Mouse (Mus musculus) frontal cortex, postnatal 36 days (tissue): ENCODE measurements at regions not wholly inside any gene's neighbourhood (a gene's known extent, or its start where the extent isn't known, plus 50 kb on each side); places are given as distances from the start of the nearest gene placed in this dataset.

Experiments
- DNase-seq, 2 experiments: peaks; one replicate each; pipeline ENCODE4 v3.0.0; 2022; ENCODE audit warnings: low spot score in 2 of 2

DNA sequence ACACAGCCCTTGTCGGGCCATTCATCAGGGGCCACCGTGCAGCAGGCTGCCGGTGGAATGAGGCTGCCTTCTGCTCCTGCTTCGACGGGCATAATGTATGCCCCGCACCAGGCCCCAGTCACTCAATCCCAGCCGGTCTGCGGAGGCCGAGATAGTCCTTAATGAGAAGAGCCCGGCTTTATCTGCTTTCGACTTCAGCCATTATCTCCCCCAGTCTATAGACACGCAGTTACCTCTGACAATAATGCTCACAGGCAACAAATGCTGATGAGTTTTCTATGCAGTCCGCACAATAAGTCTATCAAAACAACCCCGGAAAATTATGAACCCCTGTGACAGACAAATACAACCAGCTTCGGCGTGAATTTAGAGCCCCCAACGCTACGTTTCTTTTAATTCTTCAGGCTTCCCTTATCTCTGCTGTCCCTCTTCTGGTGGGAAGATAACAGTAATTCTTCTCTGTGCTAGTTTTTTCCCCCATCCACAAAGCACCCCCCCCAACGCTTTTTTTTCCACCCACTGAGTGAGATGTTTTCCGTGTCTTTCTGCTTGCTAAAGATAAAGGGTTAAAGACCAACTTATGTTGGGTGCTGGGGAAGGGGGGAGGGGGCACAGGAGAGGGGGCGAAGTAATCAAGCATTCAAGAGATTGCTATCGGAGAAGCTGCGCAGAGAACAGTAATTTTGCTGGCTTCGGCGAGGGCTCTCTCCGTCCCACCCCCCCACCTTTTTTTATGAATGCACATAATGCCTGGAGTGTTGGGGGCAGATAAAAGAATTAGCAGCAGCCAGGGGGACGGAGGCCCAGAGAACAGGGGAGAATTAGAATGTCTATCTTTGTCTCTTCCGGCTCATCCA, 117.8 kb downstream of the Mrm1 start:
- no peak for DNase-seq

DNA sequence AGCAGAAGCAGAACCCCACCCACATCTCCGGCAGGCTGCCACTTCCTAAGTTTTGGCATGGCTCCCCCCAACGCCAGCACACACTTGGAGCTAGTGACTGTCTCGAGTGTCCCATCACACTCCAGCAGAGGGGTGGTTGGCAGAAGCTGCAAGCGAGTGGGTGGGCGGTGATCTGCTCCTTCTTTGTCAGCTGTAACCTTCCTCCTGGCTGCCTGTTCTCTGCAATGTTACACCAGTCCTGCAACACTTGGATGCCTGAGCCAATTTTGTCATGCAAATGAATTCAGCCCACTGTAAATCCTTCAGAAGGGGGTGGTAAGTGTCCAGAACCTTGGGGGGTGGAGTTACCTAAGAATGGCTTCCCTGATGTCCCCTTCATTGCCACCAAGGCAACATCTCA, 121.8 kb downstream of the Mrm1 start:
- DNase-seq = peak; percentile 84 to 89

DNA sequence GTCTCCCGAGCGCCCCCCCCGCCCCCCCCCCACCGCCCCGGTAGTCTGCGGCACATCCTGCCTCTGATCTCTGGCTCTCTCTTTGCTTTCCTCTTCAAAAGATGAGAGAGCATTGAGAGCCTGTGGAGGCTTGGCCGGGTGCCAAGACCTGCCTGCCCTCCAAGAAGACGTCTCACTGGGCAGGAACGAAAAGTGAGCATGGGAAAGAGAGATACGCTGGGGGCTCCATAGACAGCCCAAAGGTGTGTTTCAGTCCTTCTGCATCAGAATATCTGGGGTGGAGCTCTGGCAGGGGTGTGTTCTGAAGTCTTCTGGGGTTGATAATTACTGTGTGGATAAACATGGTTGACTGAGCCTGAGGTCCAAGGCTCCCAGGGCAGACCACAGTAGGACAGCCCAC, 126.7 kb downstream of the Mrm1 start:
- DNase-seq = no peak

DNA sequence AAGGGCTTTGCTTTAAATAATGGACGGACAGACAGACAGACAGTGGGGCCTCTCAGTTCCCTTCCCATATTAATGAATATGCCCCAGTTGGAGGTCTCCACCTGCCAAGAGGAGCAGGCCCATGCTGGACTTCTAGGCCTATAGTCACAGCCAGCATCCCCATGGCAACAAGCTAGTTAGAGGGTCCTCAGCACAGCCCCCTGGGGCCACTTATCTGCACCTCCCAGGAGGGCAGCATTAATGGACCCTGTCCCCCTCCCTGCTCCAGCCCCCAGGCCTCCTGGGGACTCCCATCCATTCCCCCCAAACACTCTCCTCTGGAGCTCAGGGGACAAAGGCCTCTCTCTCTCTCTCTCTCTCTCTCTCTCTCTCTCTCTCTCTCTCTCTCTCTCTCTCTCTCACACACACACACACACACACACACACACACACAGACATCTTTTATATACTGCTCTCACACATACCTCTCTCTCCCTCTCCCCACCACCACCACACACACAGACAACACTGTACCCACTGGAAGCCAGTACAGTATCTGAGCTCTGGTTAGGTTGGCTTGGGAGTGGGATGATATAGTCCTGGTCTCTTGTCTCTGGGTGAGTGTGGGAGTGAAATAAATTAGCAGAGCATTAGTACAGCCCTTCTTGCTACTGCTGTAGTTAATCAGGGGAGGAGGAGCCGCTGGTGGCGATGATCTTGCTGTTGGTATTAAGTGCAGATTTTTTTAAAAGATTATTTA, 127.7 kb downstream of the Mrm1 start:
- DNase-seq = no peak

DNA sequence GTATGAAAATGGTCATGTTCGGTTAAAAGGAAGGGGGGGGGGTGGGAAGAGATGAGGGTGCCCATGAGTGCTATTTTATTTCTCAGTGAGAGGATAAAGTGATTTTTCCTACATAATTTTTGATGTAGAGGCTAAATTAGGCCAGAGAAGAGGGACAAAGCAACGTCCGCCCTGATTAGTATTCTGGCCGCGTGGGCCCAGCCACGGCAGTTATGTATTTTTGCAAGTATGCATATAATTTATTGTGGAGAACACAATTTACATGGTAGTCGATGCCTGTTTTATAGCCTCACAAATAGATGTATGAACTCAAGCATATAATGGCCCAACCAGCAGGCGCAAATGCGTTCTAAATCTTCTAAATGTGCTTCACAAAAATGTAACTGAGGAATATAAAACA, 132.8 kb downstream of the Mrm1 start:
- no peak for DNase-seq

DNA sequence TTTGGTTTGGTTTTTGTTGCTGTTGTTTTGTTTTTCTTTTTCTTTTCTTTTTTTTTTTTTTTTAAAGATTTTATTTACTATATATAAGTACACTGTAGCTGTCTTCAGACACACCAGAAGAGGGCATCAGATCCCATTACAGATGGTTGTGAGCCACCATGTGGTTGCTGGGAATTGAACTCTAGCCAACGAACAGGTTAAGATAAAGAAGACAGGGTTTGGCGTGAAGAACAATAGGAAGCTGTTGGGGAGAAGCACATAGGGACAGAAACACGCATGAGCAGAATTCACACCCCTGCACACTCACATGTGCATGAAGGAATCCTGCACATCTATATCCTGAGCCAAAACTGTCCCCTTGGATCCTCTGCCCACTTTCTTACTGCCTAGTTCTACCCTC, 135.0 kb downstream of the Mrm1 start:
- no peak for DNase-seq

DNA sequence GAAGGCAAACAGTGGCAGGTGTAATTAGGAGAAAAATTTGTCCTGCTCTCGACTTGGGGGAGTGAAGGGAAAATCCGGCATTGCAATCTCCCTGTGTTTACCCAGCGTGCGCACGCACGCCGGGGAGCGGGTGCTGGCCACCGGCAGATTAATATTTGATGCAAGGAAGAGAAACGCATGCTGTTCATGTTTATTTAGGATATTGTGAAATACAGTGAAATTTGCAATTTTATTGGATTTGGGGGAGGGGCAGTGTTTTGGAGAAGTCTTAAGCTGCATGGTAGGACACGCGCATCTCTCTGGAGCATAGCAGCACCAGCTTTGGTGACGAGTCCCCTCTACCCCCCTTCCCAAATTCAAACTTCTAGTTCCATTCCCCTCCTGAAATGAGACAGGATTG, 136.4 kb downstream of the Mrm1 start:
- DNase-seq = no peak

DNA sequence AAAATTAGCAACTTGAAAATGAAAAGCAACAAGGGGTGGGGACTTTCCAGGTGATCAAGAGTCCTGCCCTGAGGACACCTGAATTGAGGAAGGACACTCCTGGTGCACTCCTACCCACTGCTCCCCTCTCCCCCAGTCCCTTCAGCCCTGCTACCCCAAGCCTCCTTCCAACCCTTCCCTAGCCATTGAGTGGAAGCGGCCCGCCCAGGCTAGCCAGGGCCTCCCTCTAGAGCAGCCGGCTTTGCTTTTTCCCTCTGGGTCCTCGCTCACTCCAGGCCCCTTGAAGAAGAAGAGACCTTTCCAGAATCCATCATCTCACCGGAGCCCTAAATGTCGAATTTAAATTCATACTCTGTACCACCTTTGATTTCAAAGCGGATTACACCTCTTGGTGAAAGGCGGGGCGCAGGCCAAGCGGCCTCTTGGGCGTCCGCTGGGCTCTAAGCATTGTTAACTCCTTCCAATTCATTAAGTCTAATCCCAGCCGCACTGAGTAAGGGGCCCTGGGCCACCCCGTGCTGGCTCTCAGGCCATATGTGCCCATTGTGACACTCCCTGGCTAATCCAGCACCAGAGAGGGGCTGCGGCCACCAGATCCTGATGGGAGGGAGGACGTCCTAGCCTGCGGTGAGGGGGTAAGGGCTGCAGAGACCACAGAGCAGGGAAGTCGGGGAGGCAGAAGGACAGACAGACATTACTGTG, 142.8 kb downstream of the Mrm1 start:
- no peak for DNase-seq

DNA sequence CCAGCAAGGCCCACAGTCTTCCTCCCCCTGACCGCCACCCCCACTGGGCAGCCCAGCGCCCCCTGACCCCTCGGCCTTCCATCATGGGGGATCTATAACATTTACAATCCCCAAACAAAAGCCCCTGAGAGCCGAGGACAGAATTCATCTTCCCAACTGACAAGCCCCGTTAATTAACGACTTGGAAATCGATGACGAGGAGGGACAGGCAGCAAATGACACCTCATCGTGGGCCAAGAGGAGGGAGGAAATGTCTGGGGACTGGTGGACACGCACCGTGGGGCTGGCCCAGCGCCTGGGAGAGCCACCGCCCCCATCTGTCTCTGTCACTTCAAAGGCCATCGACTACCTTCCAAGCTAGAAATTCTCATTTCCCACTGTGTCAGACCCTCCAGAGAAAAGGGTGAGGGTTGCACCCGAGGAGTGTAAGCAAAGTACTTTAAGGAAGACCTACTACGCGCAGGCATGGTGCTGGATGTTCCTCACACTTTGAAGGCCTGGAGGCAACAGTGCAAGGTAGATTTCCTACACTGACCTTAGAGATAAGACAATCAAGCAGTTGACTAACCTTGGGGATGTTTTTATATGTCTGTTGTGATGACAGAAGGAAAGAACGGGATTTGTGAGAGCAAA, 146.4 kb downstream of the Mrm1 start:
- no peak for DNase-seq

DNA sequence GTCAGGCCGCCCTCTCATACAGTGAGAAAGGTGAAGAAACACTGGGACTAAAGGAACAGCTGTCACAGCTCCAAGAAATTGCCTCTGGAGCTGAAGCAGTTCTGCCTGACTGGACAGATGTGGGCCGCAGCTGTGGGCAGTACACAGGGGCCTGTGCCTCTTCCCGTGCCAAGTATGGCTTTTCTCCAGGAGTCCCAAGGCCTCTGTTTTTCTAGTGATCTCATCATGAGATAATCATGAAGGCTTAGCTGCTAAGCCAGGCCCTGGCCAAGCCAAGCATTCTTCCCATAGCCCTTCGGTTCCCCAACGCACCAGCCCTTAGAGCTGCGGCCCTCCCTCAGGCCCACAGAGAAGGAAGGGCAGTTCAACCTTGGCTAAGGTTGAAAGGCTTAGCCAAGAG, 146.2 kb upstream of the Lhx1 start:
- DNase-seq = no peak

DNA sequence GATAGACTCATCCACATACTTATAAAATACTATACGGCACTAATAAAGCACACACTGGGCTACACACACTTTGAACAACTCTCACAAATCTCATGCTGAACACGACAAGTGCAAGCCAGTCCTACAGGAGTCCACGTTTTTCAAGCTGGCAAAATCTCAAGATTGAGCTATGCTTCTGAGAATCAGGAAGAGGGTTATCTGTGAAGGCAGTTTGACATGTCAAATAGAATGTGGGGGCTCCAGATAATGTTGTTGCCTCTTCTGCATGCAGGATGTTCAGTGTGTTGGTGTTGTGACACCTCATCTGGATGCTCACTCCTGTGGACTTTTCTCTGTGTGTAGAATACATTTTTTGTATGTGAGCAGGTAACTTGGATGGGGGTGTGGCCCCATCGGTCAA, 142.4 kb upstream of the Lhx1 start:
- no peak for DNase-seq

DNA sequence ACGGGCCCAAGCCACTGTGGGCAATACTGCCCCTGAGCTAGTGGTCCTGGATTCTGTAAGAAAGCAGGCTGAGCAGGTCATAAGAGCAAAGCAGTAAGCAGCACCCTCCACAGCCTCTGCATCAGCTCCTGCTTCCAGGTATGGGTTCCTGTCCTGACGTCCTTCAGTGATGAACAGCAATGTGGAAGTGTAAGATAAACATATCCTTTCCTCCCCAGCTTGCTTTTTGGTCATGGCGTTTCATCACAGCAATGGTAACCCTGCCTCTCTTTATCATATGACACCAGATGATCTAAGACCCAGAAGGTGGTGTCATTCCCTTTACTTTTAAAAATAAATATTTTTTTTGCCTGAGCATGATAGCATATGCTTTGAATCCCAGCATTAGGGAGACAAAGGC, 138.9 kb upstream of the Lhx1 start:
- DNase-seq = no peak

DNA sequence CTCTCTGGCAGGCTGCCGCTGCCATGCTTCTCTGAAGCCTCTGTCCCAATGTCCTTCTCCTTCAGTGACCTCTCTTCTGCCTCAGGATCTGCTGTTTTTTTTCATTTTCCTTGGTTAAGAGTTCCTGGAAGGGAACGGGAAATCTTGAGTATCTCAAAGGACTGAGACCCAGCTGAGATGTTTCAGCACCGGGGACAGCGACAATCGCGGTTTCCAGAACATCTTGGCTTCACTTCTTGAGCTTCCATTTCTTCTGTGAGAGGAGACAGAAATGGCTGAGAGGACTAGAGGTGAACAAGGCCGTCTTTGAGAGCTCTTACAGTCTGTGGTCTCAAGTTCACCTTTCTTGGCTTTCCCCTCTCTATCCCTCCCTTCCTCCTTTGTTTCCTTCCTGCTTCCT, 136.6 kb upstream of the Lhx1 start:
- DNase-seq = no peak

DNA sequence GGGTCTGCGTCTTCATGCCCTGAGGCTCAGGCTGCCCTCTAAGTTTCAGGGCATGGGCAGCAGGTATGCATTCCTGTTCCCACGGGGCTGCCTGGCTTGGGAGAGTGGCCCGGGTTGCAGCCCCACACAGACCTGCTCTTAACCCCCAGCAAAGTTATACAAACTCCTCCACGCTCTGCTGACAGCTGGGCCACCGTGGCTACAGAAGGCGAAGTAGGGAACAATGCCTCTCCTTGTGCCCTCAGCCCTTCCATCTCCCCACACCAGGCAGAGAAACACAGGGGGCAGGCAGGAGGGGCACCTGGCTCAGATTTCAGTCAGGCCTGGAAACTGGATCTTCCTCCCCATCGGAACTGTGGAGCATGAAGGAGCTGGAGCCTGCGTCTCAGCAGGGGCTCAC, 135.5 kb upstream of the Lhx1 start:
- no peak for DNase-seq

DNA sequence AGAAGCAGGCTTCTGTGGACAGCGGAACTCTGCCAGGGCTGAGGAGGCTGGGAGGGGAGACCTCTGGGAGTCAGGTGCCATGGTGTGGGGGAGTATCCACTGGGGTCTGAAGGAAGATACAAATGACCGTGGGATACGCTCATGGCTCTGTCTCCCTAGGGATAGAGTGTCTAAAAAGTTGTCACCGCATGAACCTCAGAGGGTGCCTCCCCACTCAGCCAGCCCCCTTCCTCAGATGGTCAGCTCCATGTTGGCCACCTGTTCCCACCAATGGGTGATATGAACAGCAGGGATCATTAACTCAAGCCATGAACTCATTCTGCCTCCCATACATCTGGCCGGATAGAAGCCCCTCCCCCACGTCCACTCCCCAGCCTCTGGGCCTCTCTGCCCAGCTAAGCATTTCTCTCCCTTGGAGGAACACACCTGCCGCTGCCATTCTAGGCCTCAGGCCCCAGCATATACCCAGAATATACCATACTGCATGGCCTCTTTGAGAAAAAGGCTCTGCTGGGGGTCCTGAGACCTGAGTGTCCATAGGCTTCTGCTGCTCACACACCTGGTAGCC, 134.1 kb upstream of the Lhx1 start:
- DNase-seq = no peak

DNA sequence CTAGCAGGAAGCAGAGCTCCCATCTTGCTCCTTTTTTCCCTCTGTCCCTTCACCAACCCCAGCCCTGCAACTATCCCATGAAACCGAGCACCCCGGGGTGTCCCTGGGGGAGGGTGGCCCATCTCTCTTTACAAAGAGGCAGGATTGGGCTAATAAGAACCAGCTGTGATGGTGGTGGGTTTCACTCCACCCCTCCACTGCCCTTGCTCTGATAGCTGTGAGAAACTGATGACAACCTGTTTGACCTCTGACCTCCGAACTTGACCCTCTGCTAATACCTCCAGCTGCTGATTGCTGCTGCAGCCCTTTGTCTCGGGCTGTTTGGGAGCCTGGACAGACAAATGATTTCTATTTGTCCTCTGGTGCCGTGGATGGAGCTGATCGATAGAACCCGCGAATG, 128.1 kb upstream of the Lhx1 start:
- DNase-seq = no peak

DNA sequence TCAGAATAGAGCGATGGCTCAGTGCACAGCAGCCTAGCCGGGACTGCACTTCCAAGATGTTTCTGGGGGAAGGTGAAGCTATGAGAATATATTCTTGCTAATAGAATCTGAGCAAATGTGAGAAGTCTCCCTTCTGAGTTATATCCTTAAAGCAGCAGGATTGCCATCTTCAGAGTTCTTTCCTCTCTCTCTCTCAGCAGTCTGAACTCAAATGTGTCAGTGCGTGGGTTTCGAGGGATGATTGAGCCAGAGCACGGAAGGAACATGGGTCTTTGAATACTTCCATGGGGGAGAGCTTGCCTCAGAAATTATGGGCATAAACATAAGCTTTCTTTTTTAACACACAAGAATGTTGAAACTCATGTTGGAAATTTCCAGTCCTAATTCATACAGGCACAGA, 123.6 kb upstream of the Lhx1 start:
- no peak for DNase-seq

DNA sequence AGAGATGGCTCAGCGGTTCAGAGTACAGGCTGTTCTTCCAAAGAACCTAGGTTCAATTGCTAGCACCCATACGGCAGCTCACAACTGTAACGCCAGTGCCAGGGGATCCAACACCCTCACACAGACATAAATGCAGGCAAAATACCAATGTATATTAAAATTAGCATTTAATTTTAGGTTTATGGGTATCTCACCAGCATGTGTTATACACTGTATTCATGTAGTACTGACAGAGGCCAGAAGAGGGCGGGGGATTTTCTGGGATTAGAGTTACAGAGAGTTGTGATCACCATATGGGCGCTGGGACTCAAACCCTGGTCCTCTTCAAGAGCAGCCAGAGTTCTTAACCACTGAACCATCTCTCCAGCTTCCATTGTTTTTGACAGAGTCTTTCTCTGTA, 121.8 kb upstream of the Lhx1 start:
- no peak for DNase-seq

DNA sequence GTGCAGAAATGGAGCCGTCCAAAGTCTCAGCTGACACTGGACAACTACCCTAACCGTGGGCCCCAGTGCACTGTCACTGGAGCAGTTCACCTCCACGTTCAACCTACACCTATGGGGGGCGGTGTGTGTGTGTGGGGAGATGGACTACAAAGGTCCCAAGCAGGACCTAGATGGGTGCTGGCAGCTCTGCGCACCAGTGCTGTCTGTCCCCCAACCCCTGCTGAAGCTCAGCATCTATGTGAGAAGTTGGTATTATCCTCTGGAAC, 117.7 kb upstream of the Lhx1 start:
- DNase-seq = no peak

DNA sequence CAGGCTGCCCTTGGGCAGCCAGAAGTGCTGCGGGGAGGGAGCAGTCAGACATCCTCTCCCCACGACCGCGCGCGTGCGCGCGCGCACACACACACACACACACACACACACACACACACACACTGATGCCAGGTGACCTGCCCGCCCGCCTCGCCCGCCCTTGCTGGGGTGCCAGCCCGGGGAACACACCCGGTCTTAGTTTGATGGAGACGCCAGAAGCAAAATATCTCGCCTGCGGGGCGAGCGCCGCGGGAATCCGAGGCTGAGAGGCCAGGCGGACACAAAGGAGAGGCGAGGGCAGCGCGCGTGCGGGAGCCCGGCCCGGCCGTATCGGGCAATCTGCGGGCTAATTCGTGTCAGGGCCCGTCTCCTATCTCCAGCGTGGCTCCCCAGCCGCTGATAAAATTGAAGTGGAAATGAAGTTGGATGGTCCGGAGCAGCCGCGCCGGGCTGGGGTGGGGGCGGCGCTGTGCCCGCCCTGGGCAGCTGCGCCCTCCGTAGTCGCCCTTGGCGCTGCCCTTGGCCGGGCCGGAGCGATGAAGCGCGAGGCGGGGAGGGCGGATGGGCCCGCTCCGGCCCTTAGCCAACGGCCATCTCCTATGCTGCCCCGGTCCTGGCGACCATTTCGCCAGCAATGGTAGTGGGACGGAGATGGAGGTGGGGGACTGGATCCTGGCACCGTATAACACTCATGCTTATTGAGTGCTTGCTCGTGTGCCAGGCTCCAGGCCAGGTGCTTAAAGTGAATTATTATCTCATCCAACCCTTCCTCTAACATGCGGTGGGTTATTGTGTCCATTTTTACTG, 117.2 kb upstream of the Lhx1 start:
- peak; percentile 17 to 28 for DNase-seq

DNA sequence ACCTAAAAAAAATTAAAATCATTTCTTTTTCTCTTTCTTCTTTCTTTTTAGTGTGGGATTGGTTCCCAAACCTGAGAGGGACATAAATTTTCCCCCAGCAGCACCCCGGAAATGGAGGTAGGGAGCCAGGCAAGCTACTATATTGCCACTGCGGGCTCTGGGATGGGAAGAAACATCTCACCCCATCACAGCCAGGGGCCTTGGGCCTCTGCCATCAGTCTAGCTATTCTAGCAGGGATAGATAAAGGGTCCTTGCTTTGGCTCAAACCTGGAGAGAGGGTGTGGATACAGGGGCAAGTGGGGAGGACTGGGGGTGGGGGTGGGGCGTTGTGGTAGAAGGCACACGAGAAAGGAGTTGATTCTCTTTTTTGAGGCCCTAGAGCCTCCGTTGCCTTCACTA, 116.3 kb upstream of the Lhx1 start:
- DNase-seq = no peak
